Mouse (Mus musculus) cortical plate, adult 2 months (tissue): ENCODE data around the gene Strn.

Experiments used
- CTCF ChIP-seq: fragments of 200-500 bp; IDR thresholded peaks from 2 replicates; pipeline ENCODE4 v1.5.1; 2011; ENCODE audit warnings: mild to moderate bottlenecking, control low read depth, low read length; ENCODE audit not compliant: insufficient read depth; ENCODE audit errors: extremely low read depth
- POLR2A ChIP-seq: fragments of 200-500 bp; IDR thresholded peaks from 2 replicates; pipeline ENCODE4 v1.6.1; 2011; ENCODE audit warnings: mild to moderate bottlenecking, low read length, control low read depth; ENCODE audit not compliant: insufficient read depth; ENCODE audit errors: extremely low read depth

- TF ChIP-seq CTCF (no peak), POLR2A (no peak)
Measured at GRCm38 (mm10) chr17:78748440-78748839, 11.4 kb upstream of the Strn start.
